In genomic region chr1:23067715-23068114, GRCm38 (mm10) we compare ENCODE assay signal across 22 mouse cellular contexts. TPM values are rescaled to one million over a fixed set of nuclear protein-coding genes. Genes with fewer than 3 reads are reported as not detected.
DNase-seq lines count a peak whose midpoint lies in the region.
"Had no signal": no experiment of that assay in that cellular context is flagged by ENCODE, and none has a peak within 500 bp of the region (broad histone marks: within the 10 kb centered on the region; RNA-seq: fewer than 3 reads in every experiment).

No protein-coding gene starts in this region.

- DNase-seq in layer of hippocampus, adult 11-12 months (ENCODE audit: low spot score): peak; percentile 31
- DNase-seq in layer of hippocampus, postnatal 10 days (ENCODE audit: low spot score in 2 of 2): no peak
- DNase-seq in right cerebral cortex, adult 18-20 months: peak; percentile 34
- no peak for DNase-seq in right cerebral cortex, postnatal 4 days
- DNase-seq in layer of hippocampus, adult 9-11 months: peak; percentile 34
- DNase-seq in lung, postnatal 36 days: no peak
- DNase-seq in kidney, postnatal 36 days: no peak
- DNase-seq: adrenal gland, adult 2 months; adrenal gland, postnatal 14 days; cerebellum, adult 11-12 months; cerebellum, adult 9-10 months; cerebellum, postnatal 25 days; forebrain, postnatal 0 days; gastrocnemius, postnatal 10 days; gastrocnemius, postnatal 36 days; heart, adult 2 months had no signal

RNA-seq across cellular contexts. Expression of gene 4933415F23Rik, which starts 34.3 kb away (rescaled TPM):
- not detected for total RNA-seq in layer of hippocampus, postnatal 10 days (2021)
- total RNA-seq: adrenal gland, adult 2 months; adrenal gland, postnatal 14 days; adrenal gland, postnatal 4 days; common myeloid progenitor, adult 5-6 weeks; granulocyte monocyte progenitor cell, adult 5-6 weeks; heart, adult 2 months; heart, postnatal 25 days; hematopoietic stem cell, adult 5-6 weeks; MEL had no signal

Comparison
In these comparisons a context has a peak if more than half of its experiments do, and no peak if none do; other contexts are left out.
1. DNase-seq: peak in layer of hippocampus, adult 11-12 months (single experiment), right cerebral cortex, adult 18-20 months (single experiment) and layer of hippocampus, adult 9-11 months (single experiment); none in layer of hippocampus, postnatal 10 days (0 of 2), right cerebral cortex, postnatal 4 days (single experiment), lung, postnatal 36 days (single experiment) and kidney, postnatal 36 days (0 of 2).